In the genomic region with DNA sequence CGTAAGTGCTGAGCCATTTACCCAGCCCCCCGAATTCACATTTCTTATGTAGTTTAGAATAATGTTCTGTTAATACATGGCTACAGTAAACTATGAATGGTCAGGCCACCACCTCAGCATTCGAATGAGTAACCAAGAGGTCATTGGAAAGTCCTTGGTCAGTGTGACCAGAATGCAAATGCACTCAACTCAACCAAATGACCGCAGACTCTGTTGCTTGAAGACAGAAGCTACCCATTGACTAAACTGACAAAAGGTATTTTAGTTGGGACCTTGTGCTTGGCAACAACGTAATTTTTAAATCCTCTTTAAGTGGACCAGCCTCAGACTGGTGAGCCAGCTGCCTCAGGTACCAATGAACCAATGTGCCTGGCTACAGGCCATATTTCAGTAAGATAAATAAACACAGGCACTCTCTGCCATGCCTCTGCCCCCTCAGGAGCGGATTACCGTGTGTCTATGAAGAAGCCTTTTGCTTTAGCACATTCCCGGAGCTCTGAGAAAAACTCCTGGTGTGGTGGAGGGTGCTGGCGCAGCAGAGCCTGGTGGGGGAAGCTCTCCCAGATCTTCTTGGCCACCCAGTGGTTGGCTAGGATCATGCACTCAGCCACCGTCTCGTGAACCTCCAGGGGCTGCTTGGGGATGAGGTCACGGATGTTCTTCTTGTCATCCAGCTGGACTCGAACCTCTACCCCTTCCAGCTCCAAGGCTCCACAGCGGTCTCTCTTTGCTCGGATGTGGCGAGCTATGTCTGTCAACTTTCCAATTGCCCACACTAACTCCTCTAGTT, we compare ENCODE assay signal across 9 mouse cellular contexts. TPM values are rescaled to one million over a fixed set of nuclear protein-coding genes. Genes with fewer than 3 reads are reported as not detected.
A peak's percentile ranks its signal among the peaks of the same experiment; 100 is the strongest.
DNase-seq lines count a peak whose midpoint lies in the region; ATAC-seq lines count a peak whose summit lies in the region.
"Had no signal": no experiment of that assay in that cellular context is flagged by ENCODE, and none has a peak within 500 bp of the region (broad histone marks: within the 10 kb centered on the region; RNA-seq: fewer than 3 reads in every experiment).

No protein-coding gene starts in this region.

- H3K9ac ChIP-seq in hindbrain, embryonic 11.5 days (ENCODE audit: low read depth, low read length), result no peak overlapping the region
- H3K9ac ChIP-seq in hindbrain, embryonic 14.5 days, result no peak overlapping the region
- H3K9ac ChIP-seq in forebrain, embryonic 14.5 days (ENCODE audit: low read length), result no peak overlapping the region

- H3K27me3 ChIP-seq in hindbrain, embryonic 11.5 days (ENCODE audit: control insufficient read depth, insufficient read depth, low read length), result no peaks in the 10 kb centered on the region
- no peaks in the 10 kb centered on the region for H3K27me3 ChIP-seq in hindbrain, embryonic 14.5 days (ENCODE audit: control insufficient read depth, insufficient read depth, low read length)
- no peaks in the 10 kb centered on the region for H3K27me3 ChIP-seq in forebrain, embryonic 14.5 days (replicated peaks; ENCODE audit: control insufficient read depth, insufficient read depth, low read length)

- 78% methylated on average over 16 of the region's 16 CpGs for WGBS in hindbrain, embryonic 11.5 days
- WGBS in hindbrain, embryonic 14.5 days, result 83% methylated on average over 16 of the region's 16 CpGs
- 77% methylated on average over 16 of the region's 16 CpGs for WGBS in forebrain, embryonic 14.5 days

- H3K36me3 ChIP-seq in hindbrain, embryonic 11.5 days (ENCODE audit: control insufficient read depth, insufficient read depth, low read length), result 0 out of 2 replicates have a peak, but pooled peaks cover 3% of the 10 kb centered on the region
- peaks cover 54% of the 10 kb centered on the region for H3K36me3 ChIP-seq in hindbrain, embryonic 14.5 days (replicated peaks; ENCODE audit: control insufficient read depth, insufficient read depth)
- peaks cover 53% of the 10 kb centered on the region for H3K36me3 ChIP-seq in forebrain, embryonic 14.5 days (ENCODE audit: control insufficient read depth, insufficient read depth, low read length)

- no peaks in the 10 kb centered on the region for H3K9me3 ChIP-seq in hindbrain, embryonic 11.5 days (ENCODE audit: control insufficient read depth, low read length)
- no peaks in the 10 kb centered on the region for H3K9me3 ChIP-seq in hindbrain, embryonic 14.5 days (ENCODE audit: control insufficient read depth, low read length)
- H3K9me3 ChIP-seq in forebrain, embryonic 14.5 days (replicated peaks; ENCODE audit: control insufficient read depth, low read length), result no peaks in the 10 kb centered on the region

- H3K4me1 ChIP-seq in hindbrain, embryonic 11.5 days (replicated peaks; ENCODE audit: control insufficient read depth, insufficient read depth, low read length), result no peaks in the 10 kb centered on the region
- no peaks in the 10 kb centered on the region for H3K4me1 ChIP-seq in hindbrain, embryonic 14.5 days (replicated peaks; ENCODE audit: control insufficient read depth, insufficient read depth, low read length)
- no peaks in the 10 kb centered on the region for H3K4me1 ChIP-seq in forebrain, embryonic 14.5 days (ENCODE audit: control insufficient read depth, insufficient read depth, low read length)

- peak; percentile 9 for DNase-seq in hindbrain, embryonic 11.5 days (ENCODE audit: low spot score)
- no peak for DNase-seq in hindbrain, embryonic 14.5 days (ENCODE audit: low spot score)
- DNase-seq in right cerebral cortex, postnatal 4 days, result peak; percentile 11
- no peak for DNase-seq in right cerebral cortex, postnatal 10 days (ENCODE audit: low spot score in 2 of 2)
- DNase-seq in gonadal fat pad, adult 2 months (ENCODE audit: low read depth), result peak; percentile 36
- no peak for DNase-seq in forebrain, embryonic 14.5 days (ENCODE audit: low spot score)
- no peak for DNase-seq in spleen, postnatal 10 days (ENCODE audit: low spot score in 2 of 2)
- DNase-seq in urinary bladder, postnatal 10 days (ENCODE audit: low spot score), result no peak
- DNase-seq: lung, adult 18-20 months had no signal

- H3K4me2 ChIP-seq in hindbrain, embryonic 11.5 days (replicated peaks; ENCODE audit: low read depth, low read length), result no peak overlapping the region
- H3K4me2 ChIP-seq in hindbrain, embryonic 14.5 days (replicated peaks), result no peak overlapping the region
- H3K4me2 ChIP-seq in forebrain, embryonic 14.5 days (ENCODE audit: low read length), result no peak overlapping the region

- no peak overlapping the region for H3K27ac ChIP-seq in hindbrain, embryonic 11.5 days (ENCODE audit: low read depth, low read length)
- H3K27ac ChIP-seq in hindbrain, embryonic 14.5 days, result no peak overlapping the region
- no peak overlapping the region for H3K27ac ChIP-seq in forebrain, embryonic 14.5 days (ENCODE audit: low read depth, low read length)

- no peak overlapping the region for H3K4me3 ChIP-seq in hindbrain, embryonic 11.5 days (ENCODE audit: low read depth, low read length)
- H3K4me3 ChIP-seq in hindbrain, embryonic 14.5 days (replicated peaks; ENCODE audit: low read length), result no peak overlapping the region
- H3K4me3 ChIP-seq in forebrain, embryonic 14.5 days (ENCODE audit: low read depth, low read length), result no peak overlapping the region

- no peak for ATAC-seq in hindbrain, embryonic 11.5 days (ENCODE audit: low FRiP score)
- ATAC-seq in hindbrain, embryonic 14.5 days (ENCODE audit: low FRiP score), result no peak
- no peak for ATAC-seq in forebrain, embryonic 14.5 days

RNA-seq across cellular contexts. Expression of gene Tipin, which starts 29.8 kb away (rescaled TPM):
- polyA plus RNA-seq in hindbrain, embryonic 11.5 days (2014; fragmentation: Nextera tagmentation; extraction: Ambion mirVana), result 226 and 233 TPM in 2 replicates
- polyA plus RNA-seq in hindbrain, embryonic 14.5 days (2014; fragmentation: Nextera tagmentation; extraction: Ambion mirVana), result 71.8 and 73.3 TPM in 2 replicates
- 8.1 and 9.0 TPM in 2 replicates for polyA plus RNA-seq in gonadal fat pad, adult 2 months (2012; rRNA removed)
- polyA plus RNA-seq in forebrain, embryonic 14.5 days (2014; fragmentation: Nextera tagmentation; extraction: Ambion mirVana), result 154 and 174 TPM in 2 replicates

RNA-seq across cellular contexts. Expression of gene Dis3l, which starts 29.9 kb away (rescaled TPM):
- polyA plus RNA-seq in hindbrain, embryonic 11.5 days (2014; fragmentation: Nextera tagmentation; extraction: Ambion mirVana), result 21.7 and 25.7 TPM in 2 replicates
- polyA plus RNA-seq in hindbrain, embryonic 14.5 days (2014; fragmentation: Nextera tagmentation; extraction: Ambion mirVana), result 21.1 and 23.2 TPM in 2 replicates
- 6.5 and 6.8 TPM in 2 replicates for polyA plus RNA-seq in gonadal fat pad, adult 2 months (2012; rRNA removed)
- 22.5 and 24.7 TPM in 2 replicates for polyA plus RNA-seq in forebrain, embryonic 14.5 days (2014; fragmentation: Nextera tagmentation; extraction: Ambion mirVana)

RNA-seq across cellular contexts. Expression of gene Map2k1, which starts 57.8 kb away (rescaled TPM):
- 71.8 and 79.1 TPM in 2 replicates for polyA plus RNA-seq in hindbrain, embryonic 11.5 days (2014; fragmentation: Nextera tagmentation; extraction: Ambion mirVana)
- polyA plus RNA-seq in hindbrain, embryonic 14.5 days (2014; fragmentation: Nextera tagmentation; extraction: Ambion mirVana), result 66.4 and 74.4 TPM in 2 replicates
- polyA plus RNA-seq in gonadal fat pad, adult 2 months (2012; rRNA removed), result 44.1 and 46.5 TPM in 2 replicates
- 42.2 and 50.7 TPM in 2 replicates for polyA plus RNA-seq in forebrain, embryonic 14.5 days (2014; fragmentation: Nextera tagmentation; extraction: Ambion mirVana)

Comparison
In these comparisons a context has a peak if more than half of its experiments do, and no peak if none do; other contexts are left out.
1. DNase-seq: peak in hindbrain, embryonic 11.5 days (single experiment), right cerebral cortex, postnatal 4 days (single experiment) and gonadal fat pad, adult 2 months (single experiment); none in hindbrain, embryonic 14.5 days (single experiment), right cerebral cortex, postnatal 10 days (0 of 2), forebrain, embryonic 14.5 days (single experiment), spleen, postnatal 10 days (0 of 2) and urinary bladder, postnatal 10 days (single experiment).